Mouse (Mus musculus): ENCODE measurements at regions not wholly inside any gene's neighbourhood (a gene's known extent, or its start where the extent isn't known, plus 50 kb on each side); places are given as distances from the start of the nearest gene placed in this dataset.

- intact Hi-C loops (cut with DNase I), result no loop called here
- peak in 1 of 2 experiments; percentile 7 for DNase-seq
Observed at GRCm38 (mm10) chr7:143951172-143951571, 50.6 kb upstream of the Shank2 start.

All from heart, postnatal 14 days (tissue).